Mouse (Mus musculus) limb, embryonic 14.5 days (tissue): ENCODE data around the gene Hfe2. TPM values are rescaled to one million over a fixed set of nuclear protein-coding genes. Genes with fewer than 3 reads are reported as not detected.
A peak's percentile ranks its signal among the peaks of the same experiment; 100 is the strongest.
"Not testable (repeated sequence)": the region's sequence is repeated elsewhere in the genome, so short reads cannot be mapped to it uniquely, and the experiment has no call there.

Experiments used
- ATAC-seq: fragments of 200-750 bp; cut with Nextera tagmentation; 2 replicates; pipeline ENCODE4 v1.8.0; 2017; ENCODE audit warnings: low read depth, moderate number of reproducible peaks, moderate TSS enrichment; ENCODE audit not compliant: low FRiP score
- DNase-seq: peaks from one replicate; pipeline ENCODE4 v3.0.0-alpha.2; 2015; ENCODE audit warnings: low spot score
- H3K27ac ChIP-seq: fragments of 300-500 bp; sonication (generic); replicated peaks from 2 replicates; pipeline ENCODE4 v1.5.1; 2014; ENCODE audit warnings: low read depth, mild to moderate bottlenecking, low read length, moderate library complexity, mixed read lengths
- H3K27me3 ChIP-seq: fragments of 300-500 bp; sonication (generic); 2 replicates; pipeline ENCODE4 v1.6.1; 2014; ENCODE audit warnings: low read length, mixed read lengths; ENCODE audit not compliant: control insufficient read depth, insufficient read depth
- H3K36me3 ChIP-seq: fragments of 300-500 bp; sonication (generic); 2 replicates; pipeline ENCODE4 v1.6.1; 2014; ENCODE audit warnings: mild to moderate bottlenecking, low read length, moderate library complexity, mixed read lengths; ENCODE audit not compliant: control insufficient read depth, insufficient read depth
- H3K4me1 ChIP-seq: fragments of 300-500 bp; sonication (generic); 2 replicates; pipeline ENCODE4 v1.6.1; 2014; ENCODE audit warnings: antibody characterized with exemption, low read length, mixed read lengths; ENCODE audit not compliant: control insufficient read depth, insufficient read depth
- H3K4me2 ChIP-seq: fragments of 300-500 bp; sonication (generic); replicated peaks from 2 replicates; pipeline ENCODE4 v1.6.1; 2014; ENCODE audit warnings: low read depth, mild to moderate bottlenecking, low read length, moderate library complexity; ENCODE audit not compliant: severe bottlenecking
- H3K4me3 ChIP-seq: fragments of 300-500 bp; sonication (generic); replicated peaks from 2 replicates; pipeline ENCODE4 v1.5.1; 2014; ENCODE audit warnings: low read length
- H3K9ac ChIP-seq: fragments of 300-500 bp; sonication (generic); 2 replicates; pipeline ENCODE4 v1.6.1; 2014; ENCODE audit warnings: mild to moderate bottlenecking, low read depth, low read length, moderate library complexity; ENCODE audit not compliant: severe bottlenecking
- H3K9me3 ChIP-seq: fragments of 300-500 bp; sonication (generic); 2 replicates; pipeline ENCODE4 v1.6.1; 2016; ENCODE audit warnings: low read length; ENCODE audit not compliant: control insufficient read depth
- POLR2A ChIP-seq: fragments of 200-500 bp; IDR thresholded peaks from 2 replicates; pipeline ENCODE4 v1.8.0; 2012; ENCODE audit warnings: inconsistent platforms, mild to moderate bottlenecking, moderate library complexity, borderline replicate concordance; ENCODE audit not compliant: insufficient read depth, insufficient read length; ENCODE audit errors: extremely low read depth
- WGBS: fragments of 180-500 bp; shearing (Covaris S2); extraction: QIAGEN DNeasy Blood & Tissue Kit; methylation state at CpG from one replicate; pipeline ENCODE4 v1.1.7; 2014; 5-methylcytosine and 5-hydroxymethylcytosine counted together
- polyA plus RNA-seq, 2 experiments: library from polyadenylated mRNA; depleted of rRNA in 1 of 2; stranded (reverse) in 1 of 2; unstranded in 1 of 2; fragments of >200 nt; fragmentation: Nextera tagmentation in 1 of 2; extraction: Ambion mirVana in 1 of 2; gene quantifications; 2 replicates each; pipeline versions ENCODE4 v1.2.1 to v1.2.3; 2012 to 2014

Gene Hfe2
- polyA plus RNA-seq, 2 experiments = 20.5 to 21.4 TPM

GRCm38 (mm10) chr3:96502181-96503082 is 22.5 kb upstream of the Hfe2 start:
- peak; percentile 12 for DNase-seq
- ATAC-seq = no peak
- H3K27me3 ChIP-seq = no peaks in the 10 kb centered on the region
- H3K4me2 ChIP-seq = peak overlapping the region; percentile 62
- no peaks in the 10 kb centered on the region for H3K36me3 ChIP-seq
- H3K9ac ChIP-seq = peak overlapping the region; percentile 60
- H3K4me1 ChIP-seq = no peaks in the 10 kb centered on the region
- no peaks in the 10 kb centered on the region for H3K9me3 ChIP-seq
- peak overlapping the region; percentile 64 for H3K27ac ChIP-seq
- TF ChIP-seq POLR2A = no peak
- under 1% methylated on average over 19 of the region's 19 CpGs for WGBS
- H3K4me3 ChIP-seq = peak overlapping the region; percentile 51

GRCm38 (mm10) chr3:96503083-96503450 is 21.9 kb upstream of the Hfe2 start:
- under 1% methylated on average over 7 of the region's 7 CpGs for WGBS
- H3K27ac ChIP-seq = no peak overlapping the region
- no peak for TF ChIP-seq POLR2A
- peak overlapping the region; percentile 60 for H3K9ac ChIP-seq
- H3K27me3 ChIP-seq = no peaks in the 10 kb centered on the region
- peak overlapping the region; percentile 51 for H3K4me3 ChIP-seq
- H3K9me3 ChIP-seq = no peaks in the 10 kb centered on the region
- ATAC-seq (no peak), DNase-seq (peak; percentile 86)
- H3K4me1 ChIP-seq = no peaks in the 10 kb centered on the region
- no peaks in the 10 kb centered on the region for H3K36me3 ChIP-seq
- peak overlapping the region; percentile 62 for H3K4me2 ChIP-seq

- ATAC-seq = no peak
- no peak for TF ChIP-seq POLR2A
Observed at GRCm38 (mm10) chr3:96503946-96504345, 21.0 kb upstream of the Hfe2 start.

GRCm38 (mm10) chr3:96504931-96505330 is 20.0 kb upstream of the Hfe2 start:
- DNase-seq (no peak), ATAC-seq (no peak)
- no peaks in the 10 kb centered on the region for H3K4me1 ChIP-seq
- no peak for TF ChIP-seq POLR2A
- H3K4me3 ChIP-seq = no peak overlapping the region
- H3K4me2 ChIP-seq = no peak overlapping the region
- H3K9ac ChIP-seq = no peak overlapping the region
- WGBS = 92% methylated on average over 6 of the region's 6 CpGs
- no peak overlapping the region for H3K27ac ChIP-seq
- no peaks in the 10 kb centered on the region for H3K36me3 ChIP-seq
- no peaks in the 10 kb centered on the region for H3K27me3 ChIP-seq
- H3K9me3 ChIP-seq = no peaks in the 10 kb centered on the region

More at GRCm38 (mm10) chr3:96503946-96504345, 21.0 kb upstream of the Hfe2 start:
- DNase-seq = no peak
- no peaks in the 10 kb centered on the region for H3K27me3 ChIP-seq
- no peak overlapping the region for H3K4me3 ChIP-seq
- no peak overlapping the region for H3K9ac ChIP-seq
- no peak overlapping the region for H3K4me2 ChIP-seq
- no peaks in the 10 kb centered on the region for H3K9me3 ChIP-seq
- H3K4me1 ChIP-seq = no peaks in the 10 kb centered on the region
- no peaks in the 10 kb centered on the region for H3K36me3 ChIP-seq
- H3K27ac ChIP-seq = no peak overlapping the region
- 67% methylated on average over 4 of the region's 4 CpGs for WGBS

- WGBS = 90% methylated on average over 9 of the region's 9 CpGs
- no peak overlapping the region for H3K4me3 ChIP-seq
- H3K27ac ChIP-seq = no peak overlapping the region
- H3K4me2 ChIP-seq = no peak overlapping the region
- no peaks in the 10 kb centered on the region for H3K36me3 ChIP-seq
- TF ChIP-seq POLR2A = no peak
- no peak for ATAC-seq
- no peak overlapping the region for H3K9ac ChIP-seq
- H3K9me3 ChIP-seq = no peaks in the 10 kb centered on the region
- no peaks in the 10 kb centered on the region for H3K4me1 ChIP-seq
- DNase-seq = no peak
- no peaks in the 10 kb centered on the region for H3K27me3 ChIP-seq
Observed at GRCm38 (mm10) chr3:96506396-96507047, 18.4 kb upstream of the Hfe2 start.

GRCm38 (mm10) chr3:96507966-96508365 is 17.0 kb upstream of the Hfe2 start:
- not testable (repeated sequence) for ATAC-seq, H3K27me3 ChIP-seq, DNase-seq, H3K9ac ChIP-seq, H3K4me1 ChIP-seq, H3K4me2 ChIP-seq, H3K9me3 ChIP-seq, H3K36me3 ChIP-seq, H3K4me3 ChIP-seq, H3K27ac ChIP-seq
- WGBS = 89% methylated on average over 7 of the region's 9 CpGs
